Mouse (Mus musculus): ENCODE measurements around the gene Nae1.

DNA sequence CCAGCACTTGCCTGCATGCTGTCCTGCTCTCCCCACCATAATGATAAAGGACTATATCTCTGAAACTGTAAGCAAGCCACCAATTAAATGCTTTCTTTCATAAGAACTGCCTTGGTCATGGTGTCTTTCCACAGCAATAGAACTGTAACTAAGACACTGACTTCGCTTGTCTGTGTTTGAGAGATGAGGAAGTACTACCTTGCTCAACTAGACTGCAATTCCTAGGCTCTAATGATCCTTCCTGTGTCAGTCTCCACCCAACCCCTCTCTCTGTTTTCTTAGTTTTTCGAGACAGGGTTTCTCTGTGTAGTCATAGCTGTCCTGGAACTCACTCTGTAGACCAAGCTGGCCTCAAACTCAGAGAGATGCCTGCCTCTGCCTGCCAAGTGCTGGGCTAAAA lies 67.0 kb downstream of the Nae1 start:
- no peak for TF ChIP-seq ETS1 (conservative IDR thresholded peaks at IDR 0.05; ENCODE audit: low read depth, low read length)
- no peak for TF ChIP-seq ZNF384 (IDR thresholded peaks at IDR 0.05; ENCODE audit: low read depth, low read length)
- TF ChIP-seq CHD2 (IDR thresholded peaks at IDR 0.05; ENCODE audit: low read length): no peak
- no peak for TF ChIP-seq CTCF (conservative IDR thresholded peaks at IDR 0.05 in 1 of 2, IDR thresholded peaks at IDR 0.05 in 1 of 2; ENCODE audit: low read depth in 2 of 2, low read length in 2 of 2)
- no peak for TF ChIP-seq IRF4 (IDR thresholded peaks at IDR 0.05; ENCODE audit: low read depth, low read length)
- no peak for TF ChIP-seq RAD21 (IDR thresholded peaks at IDR 0.05; ENCODE audit: low read depth, low read length)
- no peak for TF ChIP-seq E2F4 (IDR thresholded peaks at IDR 0.05; ENCODE audit: insufficient replicate concordance, low read depth, low read length)
